Mouse (Mus musculus) frontal cortex, postnatal 10 days (tissue): ENCODE data around the gene Pcnx2.

ENCODE experiments used
- DNase-seq, 2 experiments: peaks; one replicate each; pipeline ENCODE4 v3.0.0; 2022; ENCODE audit warnings: low spot score in 2 of 2, mixed read lengths in 1 of 2

The Pcnx2 gene

GRCm38 (mm10) chr8:125897868-125898788 lies at the start of gene Pcnx2:
Gene Pcnx2 (minus strand): TSS chr8:125898317.
- DNase-seq = peak; percentile 61 to 67

DNA sequence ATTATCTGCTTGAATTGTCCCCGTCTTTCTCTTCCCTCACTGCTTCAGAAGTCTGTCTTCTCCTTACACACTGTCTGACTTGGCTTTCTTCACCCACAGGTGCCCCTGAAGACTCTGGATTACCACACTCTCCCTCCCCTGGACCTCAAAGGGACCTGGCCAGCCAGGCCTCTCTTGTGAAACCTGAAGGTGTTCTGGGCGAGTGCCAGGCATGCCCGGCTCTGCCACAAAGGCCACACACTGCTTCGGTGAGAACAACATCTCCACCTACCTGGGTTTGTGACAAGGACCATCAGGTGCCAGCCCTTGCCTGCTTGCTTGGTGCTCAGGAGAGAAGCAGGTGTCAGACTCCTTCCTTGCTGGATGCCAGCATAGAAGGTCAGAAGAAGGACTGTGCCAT lies 46.4 kb upstream of the Pcnx2 start:
- no peak for DNase-seq

DNA sequence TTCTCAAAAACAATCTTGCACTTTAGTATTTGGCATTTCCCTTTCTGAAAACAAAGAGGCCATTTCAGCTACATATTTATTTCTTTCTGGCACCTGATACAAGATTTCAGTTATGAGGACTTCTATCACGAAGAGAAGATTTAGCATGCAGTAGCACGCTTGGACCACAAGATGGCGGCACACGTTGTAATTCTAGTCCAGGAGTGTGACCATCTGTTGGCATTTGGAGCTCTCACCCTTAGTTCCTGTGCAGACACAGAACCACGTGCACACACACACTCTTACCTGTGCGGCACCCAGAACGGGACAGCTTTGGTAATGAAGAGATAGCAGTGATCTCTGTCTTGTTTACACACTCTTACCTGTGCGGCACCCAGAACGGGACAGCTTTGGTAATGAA lies 37.5 kb upstream of the Pcnx2 start:
- peak in 1 of 2 experiments; percentile 33 for DNase-seq

GRCm38 (mm10) chr8:125931822-125932221 lies 33.7 kb upstream of the Pcnx2 start:
- DNase-seq = no peak

DNA sequence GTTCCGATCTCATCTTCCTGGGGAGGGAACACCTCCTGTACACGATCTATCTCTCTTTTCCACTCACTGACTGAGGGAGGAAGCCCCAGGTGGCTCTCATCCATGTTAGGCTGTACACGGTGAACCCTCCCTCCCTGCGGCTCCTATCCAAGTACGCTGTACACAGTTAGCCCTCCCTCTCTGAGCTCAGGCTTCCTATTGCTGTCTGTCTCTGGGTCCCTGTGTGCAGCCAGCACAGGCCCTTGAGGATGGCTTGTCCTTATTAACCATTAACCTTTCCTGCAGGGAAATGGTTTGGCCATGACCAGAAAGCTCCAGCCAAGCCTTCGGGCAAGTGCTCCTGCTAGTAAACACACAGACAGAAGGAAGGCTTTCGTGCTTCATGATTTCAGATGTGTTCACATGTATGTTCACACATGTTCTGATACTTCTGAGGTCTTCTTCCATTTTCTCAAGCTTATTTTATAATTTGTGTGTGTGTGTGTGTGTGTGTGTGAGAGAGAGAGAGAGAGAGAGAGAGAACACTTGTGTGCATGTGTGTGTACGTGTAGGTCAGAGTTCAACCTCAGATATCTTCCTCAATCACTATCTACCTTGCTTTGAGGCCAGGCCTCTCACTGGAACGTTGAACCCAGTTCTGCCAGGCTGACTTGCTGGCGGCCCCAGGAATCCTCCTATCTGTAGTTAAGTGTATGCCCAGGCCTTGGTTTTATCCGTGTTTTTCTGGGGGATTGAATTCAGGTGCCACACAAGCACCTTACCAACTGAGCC lies 32.3 kb upstream of the Pcnx2 start:
- no peak for DNase-seq

- DNase-seq = no peak
Measured at GRCm38 (mm10) chr8:125926636-125927035, 28.5 kb upstream of the Pcnx2 start.

- DNase-seq = no peak
Measured at GRCm38 (mm10) chr8:125922333-125922732, 24.2 kb upstream of the Pcnx2 start.

DNA sequence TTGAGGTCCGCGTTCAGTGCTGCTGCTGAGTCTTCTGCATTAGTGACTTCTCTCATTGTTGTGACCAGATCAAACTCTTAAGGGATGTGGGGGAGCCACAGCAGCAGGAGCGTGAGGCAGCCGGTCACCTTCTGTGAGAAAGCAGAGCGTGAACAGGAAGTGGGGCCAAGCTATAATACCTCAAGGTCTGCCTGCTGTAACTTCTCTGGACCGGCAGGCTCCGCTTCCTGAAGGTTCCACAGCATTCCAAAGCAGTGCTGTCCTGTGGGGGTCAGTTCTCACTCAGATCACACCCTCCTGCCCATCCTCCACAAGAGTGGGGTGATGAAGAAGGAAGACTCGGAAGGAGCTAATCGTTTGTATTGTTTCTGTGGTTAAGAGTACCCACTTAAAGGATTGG lies 22.6 kb upstream of the Pcnx2 start:
- DNase-seq = no peak

- DNase-seq = no peak
Measured at GRCm38 (mm10) chr8:125920281-125920680, 22.2 kb upstream of the Pcnx2 start.

GRCm38 (mm10) chr8:125919560-125919959 lies 21.4 kb upstream of the Pcnx2 start:
- DNase-seq = no peak

- no peak for DNase-seq
Measured at GRCm38 (mm10) chr8:125918719-125919118, 20.6 kb upstream of the Pcnx2 start.

DNA sequence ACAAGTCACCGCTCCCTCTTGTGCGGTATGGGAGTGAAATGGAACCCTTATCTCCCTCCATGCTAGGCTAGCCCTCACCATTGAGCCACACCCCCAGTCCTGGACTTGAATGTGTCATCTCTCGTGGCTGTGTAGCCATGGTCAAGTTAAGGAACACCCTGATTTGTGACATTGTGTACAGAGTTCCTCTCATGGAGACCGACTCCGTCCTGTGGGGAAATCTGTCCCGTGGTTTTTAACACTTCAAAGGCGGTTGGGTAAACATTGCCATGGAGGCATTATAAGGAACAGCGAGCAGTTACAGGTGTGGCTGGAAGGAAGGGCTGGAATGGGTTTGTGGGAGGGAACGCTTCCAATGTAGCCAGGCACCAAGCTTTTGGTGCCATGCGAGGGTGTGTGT lies 18.9 kb upstream of the Pcnx2 start:
- no peak for DNase-seq

DNA sequence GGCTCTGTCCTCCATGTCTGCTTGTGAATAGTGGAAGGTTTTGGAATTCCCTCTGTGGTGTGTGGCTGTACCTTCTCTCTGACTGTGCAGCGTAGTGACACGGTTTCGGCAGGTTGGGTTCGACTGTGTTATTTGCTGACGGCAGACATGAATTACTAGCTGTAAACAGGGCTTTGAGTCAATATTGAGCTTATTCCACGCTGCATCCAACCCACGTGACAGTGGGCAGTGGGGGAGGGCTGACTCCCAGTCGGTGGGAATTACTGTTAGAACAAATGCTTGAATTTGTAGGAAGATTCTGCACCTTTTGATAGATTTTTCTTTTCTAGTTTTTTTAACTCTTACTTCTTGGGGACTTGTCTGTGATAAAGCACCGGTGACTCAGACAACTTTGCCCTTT lies 16.3 kb upstream of the Pcnx2 start:
- DNase-seq = no peak

GRCm38 (mm10) chr8:125913206-125913605 lies 15.1 kb upstream of the Pcnx2 start:
- no peak for DNase-seq

DNA sequence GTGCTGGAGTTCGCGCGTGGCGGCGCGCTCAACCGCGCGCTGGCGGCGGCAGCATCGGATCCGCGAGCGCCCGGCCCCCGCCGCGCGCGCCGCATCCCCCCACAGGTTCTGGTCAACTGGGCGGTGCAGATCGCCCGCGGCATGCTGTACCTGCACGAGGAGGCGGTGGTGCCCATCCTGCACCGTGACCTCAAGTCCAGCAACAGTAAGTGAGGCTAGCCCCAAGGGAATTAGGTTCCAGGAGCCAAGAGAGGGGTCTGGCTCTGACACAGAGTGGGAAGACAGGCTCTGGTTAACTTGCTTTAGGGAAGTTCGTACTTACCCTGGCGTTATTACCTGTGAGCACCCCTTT lies 13.1 kb upstream of the Pcnx2 start:
- no peak for DNase-seq

GRCm38 (mm10) chr8:125910365-125911228 lies 12.5 kb upstream of the Pcnx2 start, which contains the start of gene Map3k21:
Gene Map3k21 (plus strand): TSS chr8:125910450.
- DNase-seq = no peak

DNA sequence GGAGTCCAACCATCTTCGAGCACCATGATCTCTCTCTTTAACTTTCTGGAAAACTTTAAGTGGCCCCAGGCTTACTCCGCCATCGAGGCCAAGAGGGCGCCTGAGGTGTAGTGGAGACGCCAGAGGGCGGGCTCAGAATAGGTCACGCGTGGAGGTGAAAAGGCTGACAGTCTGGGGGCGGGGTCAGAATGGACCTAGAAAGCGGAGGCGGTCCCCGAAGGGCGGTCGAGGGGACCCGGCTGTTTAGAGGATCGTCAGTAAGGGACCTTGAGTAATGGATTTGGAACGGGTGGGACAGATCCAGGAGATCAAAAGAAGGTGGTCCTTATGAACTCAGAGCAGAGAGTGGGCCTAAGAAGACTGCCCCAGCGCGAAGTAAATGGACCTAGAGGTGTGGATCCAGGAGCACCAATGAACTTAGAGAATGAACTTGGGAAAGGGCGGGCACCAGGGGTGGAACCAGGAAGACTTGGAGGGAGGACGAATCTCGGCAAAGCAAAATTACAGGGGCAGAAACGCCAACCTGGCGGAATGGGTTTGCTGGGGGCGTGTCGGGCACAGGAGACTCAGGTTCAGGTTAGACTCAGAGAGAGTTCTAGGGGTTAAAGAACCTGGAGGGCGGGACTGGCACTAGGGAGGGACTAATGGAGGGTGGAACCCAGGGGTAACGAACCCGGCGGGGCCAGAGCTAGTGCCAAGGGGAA lies 11.7 kb upstream of the Pcnx2 start:
- no peak for DNase-seq

DNA sequence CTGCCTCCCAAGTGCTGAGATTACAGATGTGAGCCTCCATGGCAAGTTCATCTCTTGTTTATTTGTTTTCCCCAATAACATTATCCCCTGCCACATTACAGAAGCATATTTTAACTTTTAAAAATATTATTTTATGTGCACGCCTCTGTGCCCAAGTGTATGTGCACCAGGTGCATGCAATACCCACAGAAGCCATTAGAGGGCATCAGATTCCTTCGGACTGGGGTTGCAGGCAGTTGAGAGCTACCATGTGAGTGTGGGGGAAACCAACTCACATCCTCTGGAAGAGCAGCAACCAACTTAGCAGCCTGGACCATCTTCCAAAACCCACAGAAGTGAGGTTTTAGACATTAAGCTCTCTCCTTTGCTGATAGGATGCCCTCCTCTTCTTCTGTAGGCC lies 9.2 kb upstream of the Pcnx2 start:
- no peak for DNase-seq

- no peak for DNase-seq
Measured at GRCm38 (mm10) chr8:125905341-125905740, 7.2 kb upstream of the Pcnx2 start.

DNA sequence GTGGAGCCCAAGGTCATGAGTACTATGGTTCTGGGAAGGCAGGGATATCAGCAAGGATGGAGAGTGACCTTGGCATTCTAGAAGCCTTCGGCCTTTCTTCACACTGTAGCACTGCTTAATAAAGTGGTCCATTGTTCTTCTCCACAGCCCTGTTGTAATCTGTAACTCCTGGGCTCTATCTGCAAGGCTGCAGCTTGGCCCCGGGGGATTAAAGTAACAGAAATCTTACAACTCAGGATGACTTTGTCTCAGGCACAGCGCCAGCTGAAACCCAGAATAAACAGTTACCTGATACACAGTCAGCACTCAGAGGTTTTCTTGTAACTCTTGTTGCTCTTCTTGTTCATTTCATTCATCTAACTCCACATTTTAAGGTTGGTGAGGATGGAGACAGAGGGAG lies 4.4 kb upstream of the Pcnx2 start:
- DNase-seq = no peak

GRCm38 (mm10) chr8:125901167-125901566 lies 3.0 kb upstream of the Pcnx2 start:
- DNase-seq = no peak
